Mouse (Mus musculus) ES-E14 (cell line): ENCODE measurements around the gene Lmx1a. TPM values are rescaled to one million over a fixed set of nuclear protein-coding genes. Genes with fewer than 3 reads are reported as not detected.

Source experiments
- DNase-seq: peaks from one replicate; pipeline ENCODE4 v3.0.0-alpha.2; 2013; ENCODE audit warnings: low read depth, low spot score
- H3K27ac ChIP-seq: 2 replicates; pipeline ENCODE4 v1.5.1; 2012; ENCODE audit warnings: low read depth, mild to moderate bottlenecking, low read length, moderate library complexity, mixed read lengths; ENCODE audit not compliant: poor library complexity, insufficient read depth, severe bottlenecking
- H3K36me3 ChIP-seq: 2 replicates; pipeline ENCODE4 v1.6.1; 2012; ENCODE audit warnings: mild to moderate bottlenecking, low read length, moderate library complexity, mixed read lengths; ENCODE audit not compliant: control insufficient read depth, poor library complexity, insufficient read depth, severe bottlenecking
- H3K4me1 ChIP-seq, 2 experiments: fragments of 150-350 bp in 1 of 2; sonication (generic) in 1 of 2; 2 replicates each; pipeline ENCODE4 v1.6.1; 2012; ENCODE audit warnings: low read length in 2 of 2, mild to moderate bottlenecking in 1 of 2, mixed read lengths in 1 of 2; ENCODE audit not compliant: control insufficient read depth in 2 of 2, insufficient read depth in 2 of 2, poor library complexity in 1 of 2
- H3K4me3 ChIP-seq, 2 experiments: fragments of 150-350 bp in 1 of 2; sonication (generic) in 1 of 2; 2 replicates each; pipeline ENCODE4 v1.5.1; 2012; ENCODE audit warnings: low read length in 2 of 2, low read depth in 1 of 2, mild to moderate bottlenecking in 1 of 2, mixed read lengths in 1 of 2; ENCODE audit not compliant: insufficient read depth in 1 of 2, poor library complexity in 1 of 2, severe bottlenecking in 1 of 2
- H3K9ac ChIP-seq: 2 replicates; pipeline ENCODE4 v1.6.1; 2012; ENCODE audit warnings: low read depth, mild to moderate bottlenecking, low read length, mixed read lengths; ENCODE audit not compliant: poor library complexity, insufficient read depth, severe bottlenecking
- H3K9me3 ChIP-seq: fragments of 150-350 bp; sonication (generic); 2 replicates; pipeline ENCODE4 v1.6.1; 2012; ENCODE audit warnings: low read depth, mild to moderate bottlenecking, low read length; ENCODE audit not compliant: control insufficient read depth, insufficient read depth
- CHD2 ChIP-seq: IDR thresholded peaks from 2 replicates; pipeline ENCODE4 v1.6.1; 2014; ENCODE audit warnings: mild to moderate bottlenecking, low read depth, low read length, inconsistent platforms
- HCFC1 ChIP-seq: IDR thresholded peaks from 2 replicates; pipeline ENCODE4 v1.6.1; 2012; ENCODE audit warnings: low read length, inconsistent platforms, borderline replicate concordance; ENCODE audit not compliant: insufficient read depth
- MAFK ChIP-seq: IDR thresholded peaks from 2 replicates; pipeline ENCODE4 v1.6.1; 2014; ENCODE audit warnings: mild to moderate bottlenecking, low read depth, low read length, inconsistent platforms; ENCODE audit not compliant: insufficient read depth
- ZC3H11A ChIP-seq: IDR thresholded peaks from 2 replicates; pipeline ENCODE4 v1.6.1; 2012; ENCODE audit warnings: low read depth, mild to moderate bottlenecking, inconsistent platforms, low read length, borderline replicate concordance
- ZNF384 ChIP-seq: IDR thresholded peaks from 2 replicates; pipeline ENCODE4 v1.6.1; 2012; ENCODE audit warnings: low read depth, low read length, inconsistent platforms
- in situ Hi-C, 2 experiments: fragments of 600-800 bp; cut with MboI; formaldehyde crosslinking; loops; one replicate each; pipeline ENCODE4 v1.15.1; 2025; ENCODE audit warnings: low sequenced_read_pairs in 2 of 2, inconsistent platforms in 1 of 2; ENCODE audit not compliant: unreplicated experiment in 2 of 2
- total RNA-seq: library from RNA; depleted of rRNA; stranded (reverse); fragments of 300-350 nt; gene quantifications from 2 replicates; pipeline ENCODE4 v1.2.3, GENCODE M21; 2012; rRNA removed

Lmx1a gene
- total RNA-seq, 1 experiment = 1.4 TPM

GRCm38 (mm10) chr1:167888816-167889215 lies 199.8 kb downstream of the Lmx1a start:
- Histone ChIP-seq H3K9ac (no peak overlapping the region), H3K4me1 (no peaks in the 10 kb centered on the region; a peak in 1 of 4 replicates), H3K9me3 (no peaks in the 10 kb centered on the region), H3K36me3 (no peaks in the 10 kb centered on the region), H3K4me3 (peak overlapping the region in 1 of 2 experiments; percentile 21; a peak in 2 of 4 replicates), H3K27ac (no peak overlapping the region)
- TF ChIP-seq CHD2 (no peak), ZC3H11A (no peak), ZNF384 (no peak), MAFK (no peak), HCFC1 (no peak)
- in situ Hi-C loops = no loop called here
- DNase-seq = no peak

GRCm38 (mm10) chr1:167896234-167896633 lies 207.2 kb downstream of the Lmx1a start:
- Histone ChIP-seq H3K36me3 (no peaks in the 10 kb centered on the region), H3K9me3 (no peaks in the 10 kb centered on the region), H3K4me3 (no peak overlapping the region), H3K4me1 (no peaks in the 10 kb centered on the region; a peak in 1 of 4 replicates), H3K9ac (no peak overlapping the region), H3K27ac (no peak overlapping the region)
- peak; percentile 46 for DNase-seq
- TF ChIP-seq CHD2 (no peak), HCFC1 (no peak), ZNF384 (no peak), ZC3H11A (peak; percentile 33; the same call in 1 of the 2 replicates)
- in situ Hi-C loops = loop anchor here in 1 of 2 experiments (10.0 kb wide), 1 partner anchor 201 kb away; no protein-coding TSS in a partner anchor

Other genes with a start within 250 kb of the Lmx1a start
- gene Lrrc52, start 222.5 kb upstream of the Lmx1a start, total RNA-seq = not detected in 2 replicates
- 0.45 and 0.90 TPM in 2 replicates for gene Rxrg, start 90.9 kb upstream of the Lmx1a start, total RNA-seq